8 mouse cellular contexts compared by ENCODE assay signal in the genomic region with DNA sequence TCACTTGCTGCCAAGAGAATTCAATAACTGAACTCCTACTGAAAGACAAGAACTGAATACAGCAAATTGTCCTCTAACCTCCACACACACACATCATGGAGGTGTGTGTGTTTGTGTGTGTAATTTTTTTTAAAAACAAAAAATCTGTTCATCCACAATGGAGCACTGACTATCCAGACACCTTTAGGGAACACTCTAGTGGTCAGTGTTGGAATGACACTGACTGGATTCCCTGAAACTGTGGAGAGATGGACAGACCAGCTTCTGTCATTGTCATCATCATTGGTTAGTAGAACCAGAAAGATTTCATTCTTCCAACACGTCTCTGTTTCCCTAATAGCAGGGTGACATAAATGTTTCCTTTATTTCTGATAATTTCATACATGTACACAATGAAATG. TPM values are rescaled to one million over a fixed set of nuclear protein-coding genes. Genes with fewer than 3 reads are reported as not detected.
DNase-seq lines count a peak whose midpoint lies in the region; ATAC-seq and TF ChIP-seq lines count a peak whose summit lies in the region.

No protein-coding gene starts in this region.

- no peak overlapping the region for H3K4me2 ChIP-seq in hindbrain, embryonic 15.5 days
- H3K4me2 ChIP-seq in hindbrain, embryonic 16.5 days (ENCODE audit: low read length): no peak overlapping the region
- H3K4me2 ChIP-seq in stomach, postnatal 0 days (replicated peaks; ENCODE audit: low read depth): no peak overlapping the region

- TF ChIP-seq EP300 in stomach, postnatal 0 days (optimal IDR thresholded peaks at IDR 0.05): no peak

- no peak overlapping the region for H3K9ac ChIP-seq in hindbrain, embryonic 15.5 days
- H3K9ac ChIP-seq in hindbrain, embryonic 16.5 days (ENCODE audit: low read depth, low read length): no peak overlapping the region
- H3K9ac ChIP-seq in stomach, postnatal 0 days (ENCODE audit: low read length): no peak overlapping the region

- DNase-seq in 3T3-L1 (ENCODE audit: low read depth, low spot score) (peak; percentile 73), 416B (ENCODE audit: low read depth) (peak; percentile 29)
- no peak for DNase-seq in stomach, postnatal 0 days (ENCODE audit: low spot score)
- DNase-seq in layer of hippocampus, postnatal 10 days (ENCODE audit: low spot score in 2 of 2): no peak
- DNase-seq in right cerebral cortex, adult 2 months (ENCODE audit: low spot score in 2 of 2): no peak

- no peak overlapping the region for H3K27ac ChIP-seq in hindbrain, embryonic 15.5 days (replicated peaks)
- no peak overlapping the region for H3K27ac ChIP-seq in hindbrain, embryonic 16.5 days (ENCODE audit: low read depth, low read length)
- H3K27ac ChIP-seq in cortical plate, adult 2 months (ENCODE audit: insufficient read depth, low read length): no peak overlapping the region
- H3K27ac ChIP-seq in stomach, postnatal 0 days (replicated peaks): no peak overlapping the region

- peaks cover 23% of the 10 kb centered on the region for H3K36me3 ChIP-seq in hindbrain, embryonic 15.5 days
- H3K36me3 ChIP-seq in hindbrain, embryonic 16.5 days (ENCODE audit: control insufficient read depth, insufficient read depth, low read length): peaks cover 6% of the 10 kb centered on the region
- H3K36me3 ChIP-seq in stomach, postnatal 0 days (ENCODE audit: control insufficient read depth, insufficient read depth, low read length): peaks cover 4% of the 10 kb centered on the region

- no peaks in the 10 kb centered on the region for H3K27me3 ChIP-seq in hindbrain, embryonic 15.5 days
- H3K27me3 ChIP-seq in hindbrain, embryonic 16.5 days (replicated peaks; ENCODE audit: control insufficient read depth, insufficient read depth, low read length): no peaks in the 10 kb centered on the region
- no peaks in the 10 kb centered on the region for H3K27me3 ChIP-seq in stomach, postnatal 0 days (ENCODE audit: control insufficient read depth, insufficient read depth, low read length)

- no peaks in the 10 kb centered on the region for H3K9me3 ChIP-seq in hindbrain, embryonic 15.5 days
- no peaks in the 10 kb centered on the region for H3K9me3 ChIP-seq in hindbrain, embryonic 16.5 days (ENCODE audit: control insufficient read depth, low read length)
- H3K9me3 ChIP-seq in stomach, postnatal 0 days (ENCODE audit: control insufficient read depth, low read length): no peaks in the 10 kb centered on the region

- TF ChIP-seq POLR2A in cortical plate, adult 2 months (IDR thresholded peaks at IDR 0.05; ENCODE audit: extremely low read depth, insufficient read depth, low read length): no peak

- no peak overlapping the region for H3K4me3 ChIP-seq in hindbrain, embryonic 15.5 days
- no peak overlapping the region for H3K4me3 ChIP-seq in hindbrain, embryonic 16.5 days (ENCODE audit: low read length)
- no peak overlapping the region for H3K4me3 ChIP-seq in cortical plate, adult 2 months (ENCODE audit: insufficient read depth, low read length)
- no peak overlapping the region for H3K4me3 ChIP-seq in stomach, postnatal 0 days (ENCODE audit: low read depth, low read length)

- 71% methylated on average over 1 of the region's 1 CpGs for WGBS in hindbrain, embryonic 15.5 days
- WGBS in hindbrain, embryonic 16.5 days: 65% methylated on average over 1 of the region's 1 CpGs
- WGBS in stomach, postnatal 0 days: 54% methylated on average over 1 of the region's 1 CpGs

- TF ChIP-seq CTCF in cortical plate, adult 2 months (IDR thresholded peaks at IDR 0.05; ENCODE audit: extremely low read depth, insufficient read depth, low read length): peak; percentile 47; the same call in 1 of the 2 replicates
- peak; percentile 72 for TF ChIP-seq CTCF in stomach, postnatal 0 days (IDR thresholded peaks at IDR 0.05; ENCODE audit: low read depth)

- no peaks in the 10 kb centered on the region for H3K4me1 ChIP-seq in hindbrain, embryonic 15.5 days (replicated peaks)
- no peaks in the 10 kb centered on the region for H3K4me1 ChIP-seq in hindbrain, embryonic 16.5 days (ENCODE audit: control insufficient read depth, insufficient read depth, low read depth, low read length)
- H3K4me1 ChIP-seq in cortical plate, adult 2 months (ENCODE audit: control insufficient read depth, insufficient read depth, low read length): no peaks in the 10 kb centered on the region
- H3K4me1 ChIP-seq in stomach, postnatal 0 days (replicated peaks; ENCODE audit: control insufficient read depth, insufficient read depth): no peaks in the 10 kb centered on the region

- 0 out of 2 replicates have a peak, but pooled peaks have one; percentile 54 for ATAC-seq in hindbrain, embryonic 15.5 days (ENCODE audit: low FRiP score, low read depth)
- no peak for ATAC-seq in hindbrain, embryonic 16.5 days
- no peak for ATAC-seq in stomach, postnatal 0 days (ENCODE audit: low FRiP score, low TSS enrichment)

RNA-seq across cellular contexts. Expression of a gene that starts 21.1 kb away (rescaled TPM):
- 18.1 and 19.2 TPM in 2 replicates for polyA plus RNA-seq in hindbrain, embryonic 15.5 days (2015; fragmentation: Nextera tagmentation; extraction: Ambion mirVana)
- 16.8 and 18.5 TPM in 2 replicates for polyA plus RNA-seq in hindbrain, embryonic 16.5 days (2015; fragmentation: Nextera tagmentation; extraction: Ambion mirVana)
- 14.2 and 15.7 TPM in 2 replicates for polyA plus RNA-seq in cortical plate, adult 2 months (2012; rRNA removed)
- 11.2 and 11.8 TPM in 2 replicates for polyA plus RNA-seq in stomach, postnatal 0 days (2015; fragmentation: Nextera tagmentation; extraction: Ambion mirVana)
- 10 to 100 TPM; 16.1 to 17.7 TPM for total RNA-seq in layer of hippocampus, postnatal 10 days (2021)

RNA-seq across cellular contexts. Expression of a gene that starts 37.5 kb away (rescaled TPM):
- 0.40 and 1.1 TPM in 2 replicates for polyA plus RNA-seq in hindbrain, embryonic 15.5 days (2015; fragmentation: Nextera tagmentation; extraction: Ambion mirVana)
- 0.88 and 0.92 TPM in 2 replicates for polyA plus RNA-seq in hindbrain, embryonic 16.5 days (2015; fragmentation: Nextera tagmentation; extraction: Ambion mirVana)
- 0.15 and 0.17 TPM in 2 replicates for polyA plus RNA-seq in cortical plate, adult 2 months (2012; rRNA removed)
- 1.3 and 1.4 TPM in 2 replicates for polyA plus RNA-seq in stomach, postnatal 0 days (2015; fragmentation: Nextera tagmentation; extraction: Ambion mirVana)
- not detected for total RNA-seq in layer of hippocampus, postnatal 10 days (2021)

Comparison
In these comparisons a context has a peak if more than half of its experiments do, and no peak if none do; other contexts are left out.
1. DNase-seq: peak in 3T3-L1 (single experiment) and 416B (single experiment); none in stomach, postnatal 0 days (single experiment), layer of hippocampus, postnatal 10 days (0 of 2) and right cerebral cortex, adult 2 months (0 of 2).